Mouse (Mus musculus): ENCODE data around the gene Neurl2. TPM values are rescaled to one million over a fixed set of nuclear protein-coding genes. Genes with fewer than 3 reads are reported as not detected.
A peak's percentile ranks its signal among the peaks of the same experiment; 100 is the strongest.

Gene Neurl2
- polyA plus RNA-seq, 1 experiment from 2014 or later = 4.6 TPM

DNA sequence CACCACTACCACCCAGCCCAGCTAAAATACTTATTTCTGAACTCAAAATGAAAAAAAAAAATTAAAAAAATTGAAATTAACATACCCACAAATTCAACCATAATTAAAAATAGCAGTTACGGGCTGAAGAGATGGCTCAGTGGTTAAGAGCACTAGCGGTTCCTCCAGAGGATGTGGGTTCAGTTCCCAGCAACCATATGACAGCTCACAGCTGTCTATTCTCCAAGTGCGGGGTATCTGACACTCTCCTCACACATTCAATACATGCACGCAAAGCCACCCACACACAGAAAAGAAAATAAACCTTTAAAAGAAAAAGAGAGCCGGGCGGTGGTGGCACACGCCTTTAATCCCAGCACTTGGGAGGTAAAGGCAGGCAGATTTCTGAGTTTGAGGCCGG, 16.8 kb upstream of the Neurl2 start:
- DNase-seq (ENCODE audit: low spot score) (no peak), ATAC-seq (ENCODE audit: low FRiP score, low TSS enrichment) (no peak)
- H3K9me3 ChIP-seq (ENCODE audit: control insufficient read depth, low read length) = no peaks in the 10 kb centered on the region
- H3K27ac ChIP-seq (replicated peaks) = no peak overlapping the region
- no peaks in the 10 kb centered on the region; the same call in 1 of the 2 replicates for H3K36me3 ChIP-seq (ENCODE audit: control insufficient read depth, insufficient read depth, low read length)
- WGBS = 71% methylated on average over 8 of the region's 8 CpGs
- no peak overlapping the region for H3K4me3 ChIP-seq (ENCODE audit: low read depth, low read length)
- TF ChIP-seq EP300 (optimal IDR thresholded peaks at IDR 0.05) (no peak), CTCF (IDR thresholded peaks at IDR 0.05; ENCODE audit: low read depth) (no peak)
- H3K9ac ChIP-seq (ENCODE audit: low read length) = no peak overlapping the region
- H3K4me2 ChIP-seq (replicated peaks; ENCODE audit: low read depth) = no peak overlapping the region
- no peaks in the 10 kb centered on the region for H3K27me3 ChIP-seq (ENCODE audit: control insufficient read depth, insufficient read depth, low read length)
- H3K4me1 ChIP-seq (replicated peaks; ENCODE audit: control insufficient read depth, insufficient read depth) = no peaks in the 10 kb centered on the region

DNA sequence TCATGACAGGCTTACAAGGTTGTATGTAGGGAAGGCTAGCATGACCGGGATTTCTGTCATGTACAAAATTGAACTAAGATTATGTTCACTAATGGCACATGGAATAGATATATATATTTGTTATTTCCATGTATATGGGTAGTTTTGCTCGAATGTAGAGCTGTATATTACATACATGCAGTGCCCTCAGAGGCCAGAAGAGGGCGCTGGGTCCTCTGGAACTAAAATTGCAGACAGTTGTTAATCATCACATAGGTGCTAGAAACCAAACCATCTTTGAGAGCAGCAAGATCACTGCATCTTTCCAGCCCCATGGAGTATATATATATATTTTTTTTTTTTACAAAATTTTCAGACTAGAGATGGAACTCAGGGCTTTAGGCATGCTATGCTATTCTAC, 12.5 kb upstream of the Neurl2 start:
- Histone ChIP-seq H3K9ac (ENCODE audit: low read length) (no peak overlapping the region), H3K27ac (replicated peaks) (no peak overlapping the region), H3K4me2 (replicated peaks; ENCODE audit: low read depth) (no peak overlapping the region), H3K4me1 (replicated peaks; ENCODE audit: control insufficient read depth, insufficient read depth) (no peaks in the 10 kb centered on the region), H3K9me3 (ENCODE audit: control insufficient read depth, low read length) (no peaks in the 10 kb centered on the region), H3K27me3 (ENCODE audit: control insufficient read depth, insufficient read depth, low read length) (no peaks in the 10 kb centered on the region), H3K36me3 (ENCODE audit: control insufficient read depth, insufficient read depth, low read length) (no peaks in the 10 kb centered on the region; the same call in 1 of the 2 replicates), H3K4me3 (ENCODE audit: low read depth, low read length) (no peak overlapping the region)
- TF ChIP-seq CTCF (IDR thresholded peaks at IDR 0.05; ENCODE audit: low read depth) (peak; percentile 61), EP300 (optimal IDR thresholded peaks at IDR 0.05) (no peak)
- WGBS = 53% methylated on average over 3 of the region's 3 CpGs
- DNase-seq (ENCODE audit: low spot score) (no peak), ATAC-seq (ENCODE audit: low FRiP score, low TSS enrichment) (no peak)

GRCm38 (mm10) chr2:164835164-164835563, 1.9 kb upstream of the Neurl2 start:
- no peak for TF ChIP-seq CTCF (IDR thresholded peaks at IDR 0.05; ENCODE audit: low read depth)
- no peak for TF ChIP-seq EP300 (optimal IDR thresholded peaks at IDR 0.05)
- ATAC-seq (ENCODE audit: low FRiP score, low TSS enrichment) (no peak), DNase-seq (ENCODE audit: low spot score) (no peak)
- Histone ChIP-seq H3K4me1 (replicated peaks; ENCODE audit: control insufficient read depth, insufficient read depth) (peaks cover 2% of the 10 kb centered on the region; the same call in 1 of the 2 replicates), H3K27me3 (ENCODE audit: control insufficient read depth, insufficient read depth, low read length) (no peaks in the 10 kb centered on the region), H3K9me3 (ENCODE audit: control insufficient read depth, low read length) (no peaks in the 10 kb centered on the region), H3K27ac (replicated peaks) (no peak overlapping the region), H3K36me3 (ENCODE audit: control insufficient read depth, insufficient read depth, low read length) (peaks cover 9% of the 10 kb centered on the region), H3K4me3 (ENCODE audit: low read depth, low read length) (no peak overlapping the region), H3K9ac (ENCODE audit: low read length) (no peak overlapping the region), H3K4me2 (replicated peaks; ENCODE audit: low read depth) (no peak overlapping the region)
- 94% methylated on average over 4 of the region's 4 CpGs for WGBS

DNA sequence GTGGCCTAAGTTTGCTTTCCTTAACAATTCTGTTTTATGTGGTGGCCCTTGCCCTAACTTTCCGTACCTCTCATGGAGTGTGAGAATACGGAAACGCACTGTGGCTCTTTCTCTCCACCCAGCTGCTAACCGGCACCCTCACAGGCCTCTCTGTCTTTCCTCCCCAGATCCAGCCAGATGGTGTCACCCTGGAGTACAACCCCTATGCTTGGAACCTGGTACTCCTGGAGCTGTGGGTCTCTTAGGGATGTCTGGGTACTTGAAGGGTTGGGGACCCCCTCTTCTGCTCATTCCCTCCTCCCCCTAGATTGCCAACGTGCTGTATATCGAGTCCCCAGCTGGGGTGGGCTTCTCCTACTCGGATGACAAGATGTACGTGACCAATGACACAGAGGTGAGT, 1.3 kb upstream of the Neurl2 start:
- no peak for ATAC-seq (ENCODE audit: low FRiP score, low TSS enrichment)
- peaks cover 2% of the 10 kb centered on the region; the same call in 1 of the 2 replicates for H3K4me1 ChIP-seq (replicated peaks; ENCODE audit: control insufficient read depth, insufficient read depth)
- WGBS = 37% methylated on average over 8 of the region's 8 CpGs
- peak overlapping the region; percentile 84; the same call in 1 of the 2 replicates for H3K27ac ChIP-seq (replicated peaks)
- peak overlapping the region; percentile 71 for H3K9ac ChIP-seq (ENCODE audit: low read length)
- no peak for DNase-seq (ENCODE audit: low spot score)
- no peaks in the 10 kb centered on the region for H3K27me3 ChIP-seq (ENCODE audit: control insufficient read depth, insufficient read depth, low read length)
- peak overlapping the region; percentile 70 for H3K4me3 ChIP-seq (ENCODE audit: low read depth, low read length)
- H3K4me2 ChIP-seq (replicated peaks; ENCODE audit: low read depth) = peak overlapping the region; percentile 98
- H3K9me3 ChIP-seq (ENCODE audit: control insufficient read depth, low read length) = no peaks in the 10 kb centered on the region
- TF ChIP-seq EP300 (optimal IDR thresholded peaks at IDR 0.05) = no peak
- TF ChIP-seq CTCF (IDR thresholded peaks at IDR 0.05; ENCODE audit: low read depth) = peak; percentile 41; the same call in 1 of the 2 replicates
- peaks cover 9% of the 10 kb centered on the region for H3K36me3 ChIP-seq (ENCODE audit: control insufficient read depth, insufficient read depth, low read length)

GRCm38 (mm10) chr2:164832748-164833301, 431 bp downstream of the Neurl2 start, which contains the start of gene Ctsa:
Gene Ctsa, plus strand, starts transcription at chr2:164832873.
- H3K9ac ChIP-seq (ENCODE audit: low read length) = peak within 1 kb of the TSS; percentile 71
- peak within 1 kb of the TSS; percentile 70 for H3K4me3 ChIP-seq (ENCODE audit: low read depth, low read length)
- peaks cover 4% of the 10 kb centered on the region; the same call in 1 of the 2 replicates for H3K36me3 ChIP-seq (ENCODE audit: control insufficient read depth, insufficient read depth, low read length)
- under 1% methylated on average over 35 of the region's 35 CpGs for WGBS
- ATAC-seq (ENCODE audit: low FRiP score, low TSS enrichment) (peak; percentile 64), DNase-seq (ENCODE audit: low spot score) (peak; percentile 73)
- no peaks in the 10 kb centered on the region for H3K9me3 ChIP-seq (ENCODE audit: control insufficient read depth, low read length)
- peaks cover 2% of the 10 kb centered on the region; the same call in 1 of the 2 replicates for H3K4me1 ChIP-seq (replicated peaks; ENCODE audit: control insufficient read depth, insufficient read depth)
- H3K4me2 ChIP-seq (replicated peaks; ENCODE audit: low read depth) = peak within 1 kb of the TSS; percentile 98
- peak within 1 kb of the TSS; percentile 84 for H3K27ac ChIP-seq (replicated peaks)
- peak; percentile 81 for TF ChIP-seq CTCF (IDR thresholded peaks at IDR 0.05; ENCODE audit: low read depth)
- TF ChIP-seq EP300 (optimal IDR thresholded peaks at IDR 0.05) = no peak
- no peaks in the 10 kb centered on the region for H3K27me3 ChIP-seq (ENCODE audit: control insufficient read depth, insufficient read depth, low read length)

Measured in stomach, postnatal 0 days (tissue).